ENCODE assay signal across 19 mouse cellular contexts in genomic region chr7:6173872-6174271, GRCm38 (mm10). TPM values are rescaled to one million over a fixed set of nuclear protein-coding genes. Genes with fewer than 3 reads are reported as not detected.
DNase-seq lines count a peak whose midpoint lies in the region; ATAC-seq and TF ChIP-seq lines count a peak whose summit lies in the region.
"Had no signal": no experiment of that assay in that cellular context is flagged by ENCODE, and none has a peak within 500 bp of the region (broad histone marks: within the 10 kb centered on the region; RNA-seq: fewer than 3 reads in every experiment).

No protein-coding gene starts in this region.

- TF ChIP-seq POLR2A in kidney, adult 2 months (IDR thresholded peaks at IDR 0.05; ENCODE audit: low read depth, low read length): no peak

- no peaks in the 10 kb centered on the region for H3K27me3 ChIP-seq in kidney, adult 2 months (replicated peaks; ENCODE audit: control insufficient read depth, insufficient read depth, low read length)
- no peaks in the 10 kb centered on the region for H3K27me3 ChIP-seq in midbrain, embryonic 14.5 days (ENCODE audit: control insufficient read depth, insufficient read depth, low read length)
- no peaks in the 10 kb centered on the region for H3K27me3 ChIP-seq in midbrain, embryonic 11.5 days (ENCODE audit: control insufficient read depth, insufficient read depth, low read length)
- H3K27me3 ChIP-seq in neural tube, embryonic 15.5 days (replicated peaks): no peaks in the 10 kb centered on the region
- H3K27me3 ChIP-seq: limb, embryonic 15.5 days; Patski had no signal

- peak; percentile 85 for DNase-seq in kidney, adult 2 months
- DNase-seq in kidney, postnatal 14 days: no peak
- no peak for DNase-seq in midbrain, embryonic 14.5 days
- DNase-seq in midbrain, embryonic 11.5 days (ENCODE audit: low spot score, missing footprints): no peak
- DNase-seq in kidney, postnatal 25 days: peak; percentile 52 to 66
- DNase-seq in heart, postnatal 36 days: no peak
- DNase-seq: cerebellum, adult 11 months; cerebellum, postnatal 36 days; heart, adult 2 months; heart, postnatal 10 days had no signal

- no peaks in the 10 kb centered on the region for H3K9me3 ChIP-seq in midbrain, embryonic 14.5 days (ENCODE audit: control insufficient read depth, low read length)
- no peaks in the 10 kb centered on the region for H3K9me3 ChIP-seq in midbrain, embryonic 11.5 days (ENCODE audit: control insufficient read depth, low read length)
- no peaks in the 10 kb centered on the region for H3K9me3 ChIP-seq in neural tube, embryonic 15.5 days (replicated peaks)
- H3K9me3 ChIP-seq: limb, embryonic 15.5 days had no signal

- ATAC-seq in midbrain, embryonic 14.5 days (ENCODE audit: low FRiP score, low TSS enrichment): no peak
- no peak for ATAC-seq in midbrain, embryonic 11.5 days (ENCODE audit: low FRiP score)
- no peak for ATAC-seq in neural tube, embryonic 15.5 days (ENCODE audit: low FRiP score)
- ATAC-seq: hindbrain, embryonic 16.5 days; Patski had no signal

- no peak overlapping the region for H3K9ac ChIP-seq in midbrain, embryonic 14.5 days (replicated peaks; ENCODE audit: low read length)
- H3K9ac ChIP-seq in midbrain, embryonic 11.5 days (ENCODE audit: low read length): no peak overlapping the region
- no peak overlapping the region for H3K9ac ChIP-seq in neural tube, embryonic 15.5 days (replicated peaks)
- H3K9ac ChIP-seq: limb, embryonic 15.5 days had no signal

- WGBS in kidney, adult 2 months: 60% methylated on average over 8 of the region's 8 CpGs
- WGBS in midbrain, embryonic 14.5 days: 90% methylated on average over 8 of the region's 8 CpGs
- 87% methylated on average over 8 of the region's 8 CpGs for WGBS in midbrain, embryonic 11.5 days
- 91% methylated on average over 8 of the region's 8 CpGs for WGBS in neural tube, embryonic 15.5 days

- TF ChIP-seq CTCF in kidney, adult 2 months (conservative IDR thresholded peaks at IDR 0.05; ENCODE audit: insufficient read depth, insufficient read length, low read depth, low read length): no peak

- intact Hi-C loops in heart, postnatal 36 days (cut with DNase I): loop anchor here (5.0 to 10.0 kb wide), 2 partner anchors 108 to 211 kb away; partner anchors contain the start of gene Zfp28

- peak overlapping the region; percentile 90; the same call in 1 of the 2 replicates for H3K4me2 ChIP-seq in midbrain, embryonic 14.5 days (ENCODE audit: low read length)
- H3K4me2 ChIP-seq in midbrain, embryonic 11.5 days: no peak overlapping the region
- H3K4me2 ChIP-seq in neural tube, embryonic 15.5 days: peak overlapping the region; percentile 89; the same call in 1 of the 2 replicates

- H3K4me3 ChIP-seq in kidney, adult 2 months (ENCODE audit: insufficient read depth, low read depth, low read length): no peak overlapping the region
- no peak overlapping the region for H3K4me3 ChIP-seq in midbrain, embryonic 14.5 days (replicated peaks; ENCODE audit: low read depth, low read length)
- no peak overlapping the region for H3K4me3 ChIP-seq in midbrain, embryonic 11.5 days (ENCODE audit: low read depth, low read length)
- H3K4me3 ChIP-seq in neural tube, embryonic 15.5 days (replicated peaks): 0 out of 2 replicates have a peak overlapping the region, but pooled peaks have one; percentile 1
- H3K4me3 ChIP-seq: heart, adult 2 months had no signal

- no peaks in the 10 kb centered on the region; the same call in 1 of the 2 replicates for H3K36me3 ChIP-seq in kidney, adult 2 months (ENCODE audit: control insufficient read depth, insufficient read depth, low read length)
- peaks cover 10% of the 10 kb centered on the region; the same call in 1 of the 2 replicates for H3K36me3 ChIP-seq in midbrain, embryonic 14.5 days (ENCODE audit: control insufficient read depth, insufficient read depth, low read length)
- 0 out of 2 replicates have a peak, but pooled peaks cover 2% of the 10 kb centered on the region for H3K36me3 ChIP-seq in midbrain, embryonic 11.5 days (ENCODE audit: control insufficient read depth, insufficient read depth, low read length)
- peaks cover 21% of the 10 kb centered on the region; the same call in 1 of the 2 replicates for H3K36me3 ChIP-seq in neural tube, embryonic 15.5 days

- H3K4me1 ChIP-seq in kidney, adult 2 months (ENCODE audit: control insufficient read depth, insufficient read depth, low read length): peaks cover 12% of the 10 kb centered on the region; the same call in 1 of the 2 replicates
- H3K4me1 ChIP-seq in midbrain, embryonic 14.5 days (ENCODE audit: control insufficient read depth, insufficient read depth, low read length): 0 out of 2 replicates have a peak, but pooled peaks cover 3% of the 10 kb centered on the region
- H3K4me1 ChIP-seq in midbrain, embryonic 11.5 days (ENCODE audit: control insufficient read depth, insufficient read depth, low read length): peaks cover 4% of the 10 kb centered on the region; the same call in 1 of the 2 replicates
- peaks cover 22% of the 10 kb centered on the region for H3K4me1 ChIP-seq in neural tube, embryonic 15.5 days

- H3K27ac ChIP-seq in kidney, adult 2 months (ENCODE audit: insufficient read depth, low read depth, low read length): peak overlapping the region; percentile 92
- no peak overlapping the region for H3K27ac ChIP-seq in midbrain, embryonic 14.5 days (replicated peaks; ENCODE audit: low read depth, low read length)
- no peak overlapping the region for H3K27ac ChIP-seq in midbrain, embryonic 11.5 days (ENCODE audit: low read depth, low read length)
- no peak overlapping the region for H3K27ac ChIP-seq in neural tube, embryonic 15.5 days (replicated peaks)
- H3K27ac ChIP-seq: heart, adult 2 months; limb, embryonic 15.5 days had no signal

RNA-seq across cellular contexts. Expression of gene Zfp444, which starts 1.8 kb away (rescaled TPM):
- polyA plus RNA-seq in kidney, adult 2 months (2012; rRNA removed): 47.1 and 65.2 TPM in 2 replicates
- 82.8 and 94.7 TPM in 2 replicates for polyA plus RNA-seq in midbrain, embryonic 14.5 days (2014; fragmentation: Nextera tagmentation; extraction: Ambion mirVana)
- 69.4 and 72.2 TPM in 2 replicates for polyA plus RNA-seq in midbrain, embryonic 11.5 days (2014; fragmentation: Nextera tagmentation; extraction: Ambion mirVana)
- polyA plus RNA-seq in neural tube, embryonic 15.5 days (2015; fragmentation: Nextera tagmentation; extraction: Ambion mirVana): 80.3 and 86.4 TPM in 2 replicates
- total RNA-seq in heart, postnatal 36 days (2021): 10 to 100 TPM in 1 of 2 experiments, 1 to 10 TPM in 1; 9.4 to 11.4 TPM

RNA-seq across cellular contexts. Expression of gene Zfp787, which starts 18.1 kb away (rescaled TPM):
- polyA plus RNA-seq in kidney, adult 2 months (2012; rRNA removed): 54.2 and 66.1 TPM in 2 replicates
- polyA plus RNA-seq in midbrain, embryonic 14.5 days (2014; fragmentation: Nextera tagmentation; extraction: Ambion mirVana): 12.0 and 19.1 TPM in 2 replicates
- polyA plus RNA-seq in midbrain, embryonic 11.5 days (2014; fragmentation: Nextera tagmentation; extraction: Ambion mirVana): 13.5 and 14.7 TPM in 2 replicates
- polyA plus RNA-seq in neural tube, embryonic 15.5 days (2015; fragmentation: Nextera tagmentation; extraction: Ambion mirVana): 26.0 and 28.6 TPM in 2 replicates
- 10 to 100 TPM; 30.2 to 34.0 TPM for total RNA-seq in heart, postnatal 36 days (2021)

RNA-seq across cellular contexts. Expression of gene Galp, which starts 23.0 kb away (rescaled TPM):
- not detected in 2 replicates for polyA plus RNA-seq in kidney, adult 2 months (2012; rRNA removed)
- not detected in 2 replicates for polyA plus RNA-seq in midbrain, embryonic 14.5 days (2014; fragmentation: Nextera tagmentation; extraction: Ambion mirVana)
- not detected in 2 replicates for polyA plus RNA-seq in midbrain, embryonic 11.5 days (2014; fragmentation: Nextera tagmentation; extraction: Ambion mirVana)
- not detected in 2 replicates for polyA plus RNA-seq in neural tube, embryonic 15.5 days (2015; fragmentation: Nextera tagmentation; extraction: Ambion mirVana)
- not detected for total RNA-seq in heart, postnatal 36 days (2021)
- total RNA-seq: heart, adult 2 months; heart, postnatal 10 days; layer of hippocampus, adult 8-10 months; left cerebral cortex, postnatal 10 days; neutrophil, adult 5-6 weeks had no signal
- polyA plus RNA-seq: embryonic facial prominence, embryonic 11.5 days; heart, adult 2 months; hindbrain, embryonic 16.5 days; limb, embryonic 15.5 days; Patski; urinary bladder, adult 2 months had no signal

RNA-seq across cellular contexts. Expression of gene Zscan5b, which starts 48.2 kb away (rescaled TPM):
- not detected in 2 replicates for polyA plus RNA-seq in kidney, adult 2 months (2012; rRNA removed)
- polyA plus RNA-seq in midbrain, embryonic 14.5 days (2014; fragmentation: Nextera tagmentation; extraction: Ambion mirVana): not detected in 2 replicates
- not detected in 2 replicates for polyA plus RNA-seq in midbrain, embryonic 11.5 days (2014; fragmentation: Nextera tagmentation; extraction: Ambion mirVana)
- polyA plus RNA-seq in neural tube, embryonic 15.5 days (2015; fragmentation: Nextera tagmentation; extraction: Ambion mirVana): not detected in 2 replicates
- total RNA-seq in heart, postnatal 36 days (2021): not detected
- total RNA-seq: heart, adult 2 months; heart, postnatal 10 days; layer of hippocampus, adult 8-10 months; left cerebral cortex, postnatal 10 days; neutrophil, adult 5-6 weeks had no signal
- polyA plus RNA-seq: embryonic facial prominence, embryonic 11.5 days; heart, adult 2 months; hindbrain, embryonic 16.5 days; limb, embryonic 15.5 days; Patski; urinary bladder, adult 2 months had no signal

Comparison
In these comparisons a context has a peak if more than half of its experiments do, and no peak if none do; other contexts are left out.
1. DNase-seq: peak in kidney, adult 2 months (single experiment) and kidney, postnatal 25 days (2 of 2); none in kidney, postnatal 14 days (single experiment), midbrain, embryonic 14.5 days (single experiment), midbrain, embryonic 11.5 days (single experiment) and heart, postnatal 36 days (0 of 2).